Mouse (Mus musculus) CH12.LX (cell line): ENCODE data around the gene Zbtb20. TPM values are rescaled to one million over a fixed set of nuclear protein-coding genes. Genes with fewer than 3 reads are reported as not detected.

Experiments
- DNase-seq: peaks from one replicate; pipeline ENCODE4 v3.0.0-alpha.2; 2013; ENCODE audit errors: extremely low read depth
- H3K27ac ChIP-seq: 2 replicates; pipeline ENCODE4 v1.5.1; 2012; ENCODE audit warnings: low read depth, mild to moderate bottlenecking, control low read depth, moderate library complexity; ENCODE audit not compliant: insufficient read depth
- H3K27me3 ChIP-seq: replicated peaks from 2 replicates; pipeline ENCODE3; 2012; ENCODE audit warnings: inconsistent platforms
- H3K36me3 ChIP-seq, 2 experiments: replicated peaks in 1 of 2; 2 replicates each; pipeline versions ENCODE3 to v1.6.1; 2012; ENCODE audit warnings: inconsistent platforms in 1 of 2, low read length in 1 of 2, mild to moderate bottlenecking in 1 of 2, mixed read lengths in 1 of 2, moderate library complexity in 1 of 2; ENCODE audit not compliant: control insufficient read depth in 1 of 2, insufficient read depth in 1 of 2
- H3K4me1 ChIP-seq, 2 experiments: 2 replicates each; pipeline ENCODE4 v1.6.1; 2012; ENCODE audit warnings: inconsistent platforms in 1 of 2, moderate library complexity in 1 of 2; ENCODE audit not compliant: insufficient read depth in 2 of 2, control insufficient read depth in 1 of 2
- H3K4me2 ChIP-seq: 2 replicates; pipeline ENCODE4 v1.6.1; 2012; ENCODE audit warnings: low read depth, mild to moderate bottlenecking, control low read depth; ENCODE audit not compliant: poor library complexity, insufficient read depth, severe bottlenecking
- H3K4me3 ChIP-seq, 3 experiments: fragments of 150-350 bp in 1 of 3; sonication (generic) in 1 of 3; replicated peaks in 1 of 3; 2 replicates each; pipeline versions ENCODE3 to v1.5.1; 2011 to 2012; ENCODE audit warnings: low read depth in 2 of 3, low read length in 2 of 3, mild to moderate bottlenecking in 2 of 3, moderate library complexity in 2 of 3, control low read depth in 1 of 3, improper control_type of control experiment in 1 of 3, inconsistent platforms in 1 of 3, mixed read lengths in 1 of 3; ENCODE audit not compliant: poor library complexity in 1 of 3
- H3K79me2 ChIP-seq: replicated peaks from 2 replicates; pipeline ENCODE4 v1.6.1; 2012; ENCODE audit warnings: mild to moderate bottlenecking, moderate library complexity; ENCODE audit not compliant: control insufficient read depth, poor library complexity, insufficient read depth, severe bottlenecking; ENCODE audit errors: extremely low read depth
- H3K9ac ChIP-seq: 2 replicates; pipeline ENCODE4 v1.6.1; 2012; ENCODE audit warnings: low read depth, mild to moderate bottlenecking, control low read depth, moderate library complexity; ENCODE audit not compliant: insufficient read depth
- H3K9me3 ChIP-seq: replicated peaks from 2 replicates; pipeline ENCODE3; 2012; ENCODE audit warnings: low read length, inconsistent platforms, mixed read lengths
- ELF1 ChIP-seq: IDR thresholded peaks from 2 replicates; pipeline ENCODE4 v1.6.1; 2014; ENCODE audit warnings: low read depth, mild to moderate bottlenecking, inconsistent platforms, low read length, improper control_type of control experiment
- ETS1 ChIP-seq: conservative IDR thresholded peaks from 2 replicates; pipeline ENCODE4 v1.6.1; 2012; ENCODE audit warnings: low read depth, mild to moderate bottlenecking, inconsistent platforms, low read length, improper control_type of control experiment, moderate library complexity
- MXI1 ChIP-seq: IDR thresholded peaks from 2 replicates; pipeline ENCODE4 v1.6.1; 2011; ENCODE audit warnings: mild to moderate bottlenecking, low read depth, low read length, improper control_type of control experiment
- MYC ChIP-seq: IDR thresholded peaks from 2 replicates; pipeline ENCODE4 v1.6.1; 2011; ENCODE audit warnings: low read depth, mild to moderate bottlenecking, improper control_type of control experiment, low read length
- POLR2A ChIP-seq: IDR thresholded peaks from 2 replicates; pipeline ENCODE4 v1.6.1; 2011; ENCODE audit warnings: low read depth, mild to moderate bottlenecking, improper control_type of control experiment, low read length
- SIN3A ChIP-seq: IDR thresholded peaks from 2 replicates; pipeline ENCODE4 v1.6.1; 2012; ENCODE audit warnings: low read length, improper control_type of control experiment, inconsistent platforms
- SMC3 ChIP-seq: IDR thresholded peaks from 2 replicates; pipeline ENCODE4 v1.6.1; 2011; ENCODE audit warnings: low read depth, low read length, improper control_type of control experiment
- TBP ChIP-seq: conservative IDR thresholded peaks from 2 replicates; pipeline ENCODE4 v1.6.1; 2011; ENCODE audit warnings: low read depth, low read length, improper control_type of control experiment
- TCF12 ChIP-seq: IDR thresholded peaks from 2 replicates; pipeline ENCODE4 v1.6.1; 2014; ENCODE audit warnings: low read depth, mild to moderate bottlenecking, inconsistent platforms, low read length, improper control_type of control experiment
- UBTF ChIP-seq: IDR thresholded peaks from 2 replicates; pipeline ENCODE4 v1.6.1; 2012; ENCODE audit warnings: low read depth, mild to moderate bottlenecking, inconsistent platforms, low read length, improper control_type of control experiment, moderate library complexity
- ZMIZ1 ChIP-seq: IDR thresholded peaks from 2 replicates; pipeline ENCODE4 v1.6.1; 2012; ENCODE audit warnings: low read depth, mild to moderate bottlenecking, inconsistent platforms, low read length, improper control_type of control experiment
- dilution Hi-C: fragments of 300-500 bp; cut with MboI; formaldehyde crosslinking; loops from 2 replicates; pipeline ENCODE4 v1.14.3; 2020; ENCODE audit warnings: low sequenced_read_pairs; ENCODE audit not compliant: extremely low pct_unique_long_range_greater_than_20kb, extremely low pct_ligation_motif_present
- in situ Hi-C: fragments of 300-500 bp; cut with MboI; formaldehyde crosslinking; loops from 3 replicates; pipeline ENCODE4 v1.14.3; 2019; ENCODE audit warnings: low sequenced_read_pairs, low pct_ligation_motif_present, low pct_unique_long_range_greater_than_20kb, mixed read lengths
- polyA plus RNA-seq: library from polyadenylated mRNA; unstranded; fragments of >175 nt; gene quantifications from 2 replicates; pipeline ENCODE4 v1.2.1, GENCODE M21; 2012; ENCODE audit warnings: low read depth; ENCODE audit not compliant: insufficient read length
- total RNA-seq, 2 experiments: library from RNA; depleted of rRNA; stranded (reverse); fragments of 300-350 nt in 1 of 2; fragments of >200 nt in 1 of 2; gene quantifications; 2 replicates each; pipeline ENCODE4 v1.2.3; 2012 to 2014

The Zbtb20 gene
- total and polyA plus RNA-seq, 3 experiments = 24.9 to 58.0 (median 51.6) TPM

DNA sequence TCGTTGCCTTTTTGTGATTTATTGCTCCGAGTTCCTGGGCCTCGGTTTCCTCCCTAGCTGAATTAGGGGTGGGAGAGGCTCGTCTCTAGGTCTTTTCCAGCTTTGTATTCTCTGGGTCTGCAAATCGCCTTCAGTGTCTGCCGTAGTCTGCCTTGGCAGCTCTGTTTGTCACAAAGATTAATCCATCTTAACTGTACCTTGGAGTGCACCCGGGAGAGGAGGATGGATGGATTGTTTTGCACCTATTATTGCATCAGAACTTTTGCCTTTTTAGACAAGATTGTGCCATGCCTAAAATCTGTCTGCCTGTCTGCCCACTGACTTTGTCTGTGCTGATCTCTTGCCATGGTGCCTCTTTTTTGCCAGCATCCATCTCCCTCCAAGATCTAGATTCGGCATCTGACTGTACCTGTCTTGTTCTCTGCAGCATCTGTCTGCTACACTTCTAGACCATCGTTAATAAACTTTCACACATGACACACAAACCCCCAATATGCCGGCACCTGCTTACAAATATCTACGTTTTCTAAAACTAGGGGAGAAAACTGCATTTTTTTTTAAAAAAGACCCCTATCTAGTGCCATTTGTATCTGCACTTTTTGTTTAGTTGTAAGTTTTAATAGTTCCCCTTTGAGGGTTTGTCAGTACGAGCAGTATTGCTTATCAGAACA is 626.8 kb downstream of the Zbtb20 start:
- peaks cover 79% of the 10 kb centered on the region for H3K79me2 ChIP-seq
- DNase-seq = no peak
- H3K9me3 ChIP-seq = no peaks in the 10 kb centered on the region
- dilution Hi-C loops (no loop called here), in situ Hi-C loops (loop anchor here (10.0 kb wide), 2 partner anchors 48 to 192 kb away; no protein-coding TSS in a partner anchor)
- peak overlapping the region; percentile 68 to 80 (median 75) for H3K4me3 ChIP-seq
- peaks cover 17 to 44% of the 10 kb centered on the region in 2 experiments for H3K4me1 ChIP-seq
- no peaks in the 10 kb centered on the region for H3K27me3 ChIP-seq
- TF ChIP-seq MYC (no peak), UBTF (0 out of 2 replicates have a peak, but pooled peaks have one; percentile 52), TBP (0 out of 2 replicates have a peak, but pooled peaks have one; percentile 16), POLR2A (peak; percentile 62), SMC3 (no peak)
- no peaks in the 10 kb centered on the region for H3K36me3 ChIP-seq
- H3K4me2 ChIP-seq = peak overlapping the region; percentile 79
- peak overlapping the region; percentile 96 for H3K27ac ChIP-seq
- H3K9ac ChIP-seq = peak overlapping the region; percentile 99

DNA sequence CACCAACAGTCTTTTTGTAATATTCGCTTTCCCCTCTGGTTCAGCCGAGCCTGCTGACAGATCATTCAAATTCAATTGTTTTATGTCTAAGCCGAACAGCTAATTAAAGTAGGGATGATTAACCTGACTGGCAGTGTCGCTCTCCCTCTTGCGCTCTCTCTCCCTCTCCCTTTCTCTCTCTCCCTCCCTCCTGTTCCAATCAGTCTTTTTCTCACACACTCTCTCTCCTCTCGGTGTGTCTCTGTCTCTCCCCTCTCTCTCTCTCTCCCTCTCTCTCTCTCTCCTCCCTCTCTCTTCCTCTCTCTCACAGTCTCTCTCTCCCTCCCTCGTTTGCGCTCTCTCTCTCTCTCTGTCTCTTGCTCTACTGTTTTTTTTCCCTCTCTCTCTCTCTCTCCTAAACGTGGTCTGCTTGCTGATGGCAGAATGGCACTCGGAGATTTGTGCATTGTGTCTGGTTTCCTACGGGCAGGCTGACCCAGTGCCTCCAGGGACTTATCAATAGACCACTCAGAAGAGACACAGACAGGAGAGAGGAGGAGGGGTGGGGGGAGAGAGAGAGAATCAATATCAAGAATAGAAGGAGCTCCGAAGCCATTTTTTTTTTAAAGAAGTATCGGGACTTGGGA is 627.4 kb downstream of the Zbtb20 start:
- peak; percentile 90 for DNase-seq
- Histone ChIP-seq H3K27me3 (no peaks in the 10 kb centered on the region), H3K9me3 (no peaks in the 10 kb centered on the region), H3K4me2 (peak overlapping the region; percentile 79), H3K4me1 (peaks cover 12 to 37% of the 10 kb centered on the region in 2 experiments), H3K9ac (peak overlapping the region; percentile 99), H3K4me3 (peak overlapping the region; percentile 68 to 80 (median 75)), H3K79me2 (peaks cover 76% of the 10 kb centered on the region), H3K36me3 (no peaks in the 10 kb centered on the region), H3K27ac (peak overlapping the region; percentile 96)
- dilution Hi-C loops = no loop called here
- TF ChIP-seq TCF12 (no peak), POLR2A (peak; percentile 57), TBP (peak; percentile 67; the same call in 1 of the 2 replicates)
- in situ Hi-C loops = loop anchor here (10.0 kb wide), 2 partner anchors 48 to 192 kb away; no protein-coding TSS in a partner anchor

DNA sequence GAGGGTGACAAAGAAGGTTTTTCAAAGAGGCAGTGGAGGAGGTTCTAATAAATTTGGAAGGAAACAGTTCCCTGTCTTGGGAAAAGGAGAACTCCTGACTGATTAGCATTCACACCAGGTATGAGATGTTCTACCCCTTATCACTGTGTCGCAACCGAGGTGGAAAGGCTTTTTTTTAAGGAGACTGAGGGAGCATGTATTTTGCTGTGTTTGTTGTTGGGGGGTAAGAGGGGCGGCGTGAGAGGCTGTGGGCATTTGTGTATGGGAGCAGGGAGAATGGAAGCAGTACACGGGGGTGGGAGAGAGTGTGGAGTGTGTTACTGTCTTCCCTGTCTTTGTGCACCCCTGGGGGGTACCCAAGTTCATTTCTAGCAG is 627.9 kb downstream of the Zbtb20 start:
- Histone ChIP-seq H3K4me2 (peak overlapping the region; percentile 79), H3K27me3 (no peaks in the 10 kb centered on the region), H3K79me2 (peaks cover 75% of the 10 kb centered on the region), H3K4me1 (peaks cover 11 to 32% of the 10 kb centered on the region in 2 experiments), H3K9ac (peak overlapping the region; percentile 99), H3K9me3 (no peaks in the 10 kb centered on the region), H3K36me3 (no peaks in the 10 kb centered on the region)
- in situ Hi-C loops = loop anchor here (10.0 kb wide), 2 partner anchors 49 to 191 kb away; no protein-coding TSS in a partner anchor
- no peak for TF ChIP-seq ELF1
- TF ChIP-seq MXI1 = no peak
- TF ChIP-seq UBTF = peak; percentile 77; the same call in 1 of the 2 replicates
- no peak for TF ChIP-seq ZMIZ1
- no peak for TF ChIP-seq SIN3A
- peak; percentile 19; the same call in 1 of the 2 replicates for TF ChIP-seq TBP
- TF ChIP-seq POLR2A = no peak
- no peak for TF ChIP-seq ETS1
- TF ChIP-seq, all 38 proteins: peak for 2
- Histone ChIP-seq H3K27ac (peak overlapping the region; percentile 96), H3K4me3 (peak overlapping the region; percentile 68 to 80 (median 75))
- DNase-seq = no peak
- dilution Hi-C loops = no loop called here
